Mouse (Mus musculus) myocyte (in vitro differentiated cells): ENCODE measurements at regions not wholly inside any gene's neighbourhood (a gene's known extent, or its start where the extent isn't known, plus 50 kb on each side); places are given as distances from the start of the nearest gene placed in this dataset.
A peak's percentile ranks its signal among the peaks of the same experiment; 100 is the strongest.

Source experiments
- H3K27me3 ChIP-seq: one replicate; pipeline ENCODE4 v1.6.1; 2011; ENCODE audit not compliant: control insufficient read depth, insufficient read depth, insufficient read length
- H3K36me3 ChIP-seq: one replicate; pipeline ENCODE4 v1.6.1; 2011; ENCODE audit not compliant: control insufficient read depth, insufficient read depth
- H3K4me2 ChIP-seq: one replicate; pipeline ENCODE4 v1.6.1; 2011; ENCODE audit warnings: low read depth, control low read depth
- H3K4me3 ChIP-seq: one replicate; pipeline ENCODE4 v1.5.1; 2011; ENCODE audit warnings: mild to moderate bottlenecking, control low read depth, moderate library complexity
- H3K79me2 ChIP-seq: one replicate; pipeline ENCODE4 v1.6.1; 2011; ENCODE audit not compliant: control insufficient read depth, insufficient read depth
- H3ac ChIP-seq: one replicate; pipeline ENCODE4 v1.6.1; 2011; ENCODE audit not compliant: control insufficient read depth, insufficient read length
- CEBPB ChIP-seq: IDR thresholded peaks from 2 replicates; pipeline ENCODE4 v1.6.1; 2011; ENCODE audit warnings: mild to moderate bottlenecking, moderate library complexity; ENCODE audit not compliant: poor library complexity, insufficient read depth, severe bottlenecking
- E2F4 ChIP-seq: IDR thresholded peaks from one replicate; pipeline ENCODE4 v1.6.1; 2011; ENCODE audit warnings: mild to moderate bottlenecking, control low read depth, moderate library complexity; ENCODE audit not compliant: insufficient read depth
- MAX ChIP-seq: IDR thresholded peaks from one replicate; pipeline ENCODE4 v1.6.1; 2011; ENCODE audit warnings: low read depth, mild to moderate bottlenecking, control low read depth
- MYOD1 ChIP-seq, 3 experiments: IDR thresholded peaks; one replicate each; pipeline ENCODE4 v1.6.1; 2011; ENCODE audit warnings: control low read depth in 2 of 3, low read depth in 2 of 3, mild to moderate bottlenecking in 2 of 3, moderate library complexity in 1 of 3; ENCODE audit not compliant: insufficient read length in 2 of 3, control insufficient read depth in 1 of 3
- MYOG ChIP-seq, 3 experiments: IDR thresholded peaks; one replicate each; pipeline ENCODE4 v1.6.1; 2011; ENCODE audit warnings: control low read depth in 2 of 3, low read depth in 2 of 3, mild to moderate bottlenecking in 2 of 3; ENCODE audit not compliant: insufficient read length in 2 of 3, control insufficient read depth in 1 of 3, insufficient read depth in 1 of 3
- POLR2A ChIP-seq: IDR thresholded peaks from one replicate; pipeline ENCODE4 v1.6.1; 2011; ENCODE audit warnings: low read depth, mild to moderate bottlenecking, control low read depth, moderate library complexity; ENCODE audit not compliant: insufficient read length
- POLR2AphosphoS2 ChIP-seq: IDR thresholded peaks from one replicate; pipeline ENCODE4 v1.6.1; 2011; ENCODE audit warnings: low read depth, control low read depth; ENCODE audit not compliant: insufficient read length
- REST ChIP-seq: IDR thresholded peaks from one replicate; pipeline ENCODE4 v1.6.1; 2011; ENCODE audit warnings: mild to moderate bottlenecking, control low read depth, moderate library complexity; ENCODE audit not compliant: insufficient read depth, insufficient read length
- SRF ChIP-seq: IDR thresholded peaks from one replicate; pipeline ENCODE4 v1.6.1; 2011; ENCODE audit warnings: low read depth; ENCODE audit not compliant: control insufficient read depth, insufficient read length
- TCF12 ChIP-seq: IDR thresholded peaks from one replicate; pipeline ENCODE4 v1.6.1; 2011; ENCODE audit warnings: mild to moderate bottlenecking, control low read depth; ENCODE audit not compliant: poor library complexity, insufficient read depth, severe bottlenecking
- TCF3 ChIP-seq: IDR thresholded peaks from one replicate; pipeline ENCODE4 v1.6.1; 2011; ENCODE audit warnings: low read depth, control low read depth; ENCODE audit not compliant: insufficient read length
- USF1 ChIP-seq: IDR thresholded peaks from one replicate; pipeline ENCODE4 v1.6.1; 2011; ENCODE audit warnings: low read depth, mild to moderate bottlenecking, control low read depth, moderate library complexity

DNA sequence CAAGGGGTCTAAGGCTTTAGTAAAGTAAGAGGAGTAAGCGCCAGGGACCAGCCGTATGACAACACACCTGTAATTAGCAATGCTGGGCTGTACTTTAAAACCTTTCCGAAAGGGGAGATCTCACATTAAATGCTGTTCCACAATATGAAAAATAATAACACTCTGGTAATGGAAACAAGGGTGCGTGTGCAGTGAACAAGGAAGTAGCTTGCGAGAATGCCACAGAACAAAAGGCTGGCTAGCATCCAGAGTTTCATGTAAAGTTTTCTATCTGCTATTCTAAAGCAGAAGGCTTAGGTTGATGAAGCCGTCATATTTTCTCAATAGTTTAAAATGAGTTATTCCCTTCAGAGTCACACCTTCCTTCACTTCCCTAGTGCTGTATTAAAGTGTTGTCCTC, 83.6 kb downstream of the Car2 start:
- no peak overlapping the region for H3K4me3 ChIP-seq
- no peaks in the 10 kb centered on the region for H3K27me3 ChIP-seq
- H3K36me3 ChIP-seq = no peaks in the 10 kb centered on the region
- H3ac ChIP-seq = no peak overlapping the region
- H3K79me2 ChIP-seq = no peaks in the 10 kb centered on the region
- H3K4me2 ChIP-seq = no peak overlapping the region
- TF ChIP-seq MAX = no peak
- TF ChIP-seq REST = no peak
- TF ChIP-seq MYOG (IDR thresholded peaks at IDR 0.05; ENCODE audit: control insufficient read depth in 1 of 3, insufficient read depth in 1 of 3, insufficient read length in 2 of 3, low read depth in 2 of 3) = no peak
- no peak for TF ChIP-seq POLR2A
- no peak for TF ChIP-seq SRF
- TF ChIP-seq E2F4 = no peak
- TF ChIP-seq TCF12 = no peak
- TF ChIP-seq CEBPB = no peak
- no peak for TF ChIP-seq POLR2AphosphoS2
- no peak for TF ChIP-seq USF1
- no peak for TF ChIP-seq MYOD1 (IDR thresholded peaks at IDR 0.05; ENCODE audit: control insufficient read depth in 1 of 3, insufficient read length in 2 of 3, low read depth in 2 of 3)
- TF ChIP-seq TCF3 = no peak

GRCm38 (mm10) chr3:14971647-14972046, 85.6 kb downstream of the Car2 start:
- no peaks in the 10 kb centered on the region for H3K27me3 ChIP-seq
- H3K36me3 ChIP-seq = no peaks in the 10 kb centered on the region
- H3K4me3 ChIP-seq = no peak overlapping the region

DNA sequence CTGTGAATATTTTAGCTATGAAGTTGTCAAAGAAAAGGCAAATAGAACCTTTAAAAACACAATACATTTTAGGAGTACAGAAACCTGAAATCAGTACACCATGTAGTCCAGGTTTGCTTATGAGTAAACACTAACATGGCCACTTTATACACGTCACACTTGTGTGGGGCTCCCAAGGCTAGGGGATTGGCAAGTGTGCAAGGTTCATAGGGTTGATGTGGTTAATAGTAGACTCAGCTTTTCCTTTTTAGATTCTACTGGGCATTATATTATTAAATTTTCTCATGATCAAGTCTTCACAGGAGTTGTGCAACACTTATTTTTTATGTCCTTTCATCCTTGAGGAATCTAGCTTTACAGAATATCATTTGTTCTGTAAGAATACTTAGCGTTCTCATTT, 88.7 kb downstream of the Car2 start:
- Histone ChIP-seq H3K36me3 (no peaks in the 10 kb centered on the region), H3K79me2 (no peaks in the 10 kb centered on the region), H3K4me2 (no peak overlapping the region), H3K27me3 (no peaks in the 10 kb centered on the region), H3K4me3 (no peak overlapping the region), H3ac (no peak overlapping the region)
- TF ChIP-seq POLR2AphosphoS2 (no peak), REST (no peak), POLR2A (no peak), TCF12 (no peak), E2F4 (no peak), MYOG (IDR thresholded peaks at IDR 0.05; ENCODE audit: control insufficient read depth in 1 of 3, insufficient read depth in 1 of 3, insufficient read length in 2 of 3, low read depth in 2 of 3) (no peak), USF1 (no peak), TCF3 (no peak), SRF (no peak), MAX (no peak), CEBPB (no peak), MYOD1 (IDR thresholded peaks at IDR 0.05; ENCODE audit: control insufficient read depth in 1 of 3, insufficient read length in 2 of 3, low read depth in 2 of 3) (no peak)

More at GRCm38 (mm10) chr3:14971647-14972046, 85.6 kb downstream of the Car2 start:
- TF ChIP-seq TCF3 = no peak
- no peak for TF ChIP-seq E2F4
- TF ChIP-seq SRF = no peak
- no peak for TF ChIP-seq USF1
- TF ChIP-seq POLR2AphosphoS2 = no peak
- no peak for TF ChIP-seq CEBPB
- no peak for TF ChIP-seq REST
- TF ChIP-seq POLR2A = no peak
- TF ChIP-seq MYOG (IDR thresholded peaks at IDR 0.05; ENCODE audit: control insufficient read depth in 1 of 3, insufficient read depth in 1 of 3, insufficient read length in 2 of 3, low read depth in 2 of 3) = no peak
- TF ChIP-seq TCF12 = no peak
- TF ChIP-seq MAX = no peak
- Histone ChIP-seq H3K79me2 (no peaks in the 10 kb centered on the region), H3ac (no peak overlapping the region), H3K4me2 (no peak overlapping the region)

DNA sequence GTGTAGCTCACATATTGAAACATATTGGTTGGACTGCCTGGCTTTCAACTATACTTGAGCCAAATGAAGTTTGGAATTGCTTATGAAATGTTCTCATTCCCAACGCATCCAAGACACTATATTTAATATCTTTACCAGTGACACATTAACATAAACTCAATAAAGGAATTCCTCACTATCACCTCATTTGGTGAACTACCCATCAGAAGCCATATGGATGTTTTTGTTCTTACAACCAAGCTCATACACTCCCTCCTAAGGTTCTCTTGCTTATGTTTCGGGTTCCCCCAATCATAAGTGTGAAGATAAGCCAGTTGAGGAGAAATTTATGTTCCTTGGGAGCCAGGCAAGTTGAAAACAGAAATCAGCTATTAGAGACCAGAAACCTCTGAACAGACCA, 89.1 kb downstream of the Car2 start:
- Histone ChIP-seq H3K4me2 (no peak overlapping the region), H3K27me3 (no peaks in the 10 kb centered on the region), H3K79me2 (no peaks in the 10 kb centered on the region), H3ac (no peak overlapping the region), H3K36me3 (no peaks in the 10 kb centered on the region), H3K4me3 (no peak overlapping the region)
- TF ChIP-seq REST = no peak
- no peak for TF ChIP-seq CEBPB
- no peak for TF ChIP-seq MYOD1 (IDR thresholded peaks at IDR 0.05; ENCODE audit: control insufficient read depth in 1 of 3, insufficient read length in 2 of 3, low read depth in 2 of 3)
- TF ChIP-seq MAX = no peak
- TF ChIP-seq TCF3 = no peak
- no peak for TF ChIP-seq USF1
- no peak for TF ChIP-seq SRF
- no peak for TF ChIP-seq E2F4
- TF ChIP-seq POLR2AphosphoS2 = no peak
- no peak for TF ChIP-seq TCF12
- no peak for TF ChIP-seq POLR2A
- TF ChIP-seq MYOG (IDR thresholded peaks at IDR 0.05; ENCODE audit: control insufficient read depth in 1 of 3, insufficient read depth in 1 of 3, insufficient read length in 2 of 3, low read depth in 2 of 3) = no peak

GRCm38 (mm10) chr3:14979116-14979613, 93.1 kb downstream of the Car2 start:
- H3K36me3 ChIP-seq = no peaks in the 10 kb centered on the region
- TF ChIP-seq CEBPB (no peak), MYOD1 (IDR thresholded peaks at IDR 0.05; ENCODE audit: control insufficient read depth in 1 of 3, insufficient read length in 2 of 3, low read depth in 2 of 3) (no peak), TCF3 (no peak), TCF12 (no peak), REST (no peak), POLR2A (no peak), SRF (no peak), MYOG (IDR thresholded peaks at IDR 0.05; ENCODE audit: control insufficient read depth in 1 of 3, insufficient read depth in 1 of 3, insufficient read length in 2 of 3, low read depth in 2 of 3) (no peak), USF1 (no peak), POLR2AphosphoS2 (no peak), E2F4 (no peak), MAX (no peak)

More at GRCm38 (mm10) chr3:14979116-14979613, 93.1 kb downstream of the Car2 start:
- H3K4me3 ChIP-seq = no peak overlapping the region
- no peaks in the 10 kb centered on the region for H3K27me3 ChIP-seq
- no peaks in the 10 kb centered on the region for H3K79me2 ChIP-seq
- H3K4me2 ChIP-seq = peak overlapping the region; percentile 33
- H3ac ChIP-seq = no peak overlapping the region
